Mouse (Mus musculus) lung, postnatal 0 days (tissue): ENCODE measurements around the gene Hdac7. TPM values are rescaled to one million over a fixed set of nuclear protein-coding genes. Genes with fewer than 3 reads are reported as not detected.

Experiments
- ATAC-seq: fragments of 200-750 bp; cut with Nextera tagmentation; 2 replicates; pipeline ENCODE4 v1.8.0; 2017; ENCODE audit warnings: moderate library complexity
- DNase-seq: peaks from one replicate; pipeline ENCODE4 v3.0.0-alpha.2; 2016; ENCODE audit warnings: low spot score
- H3K27ac ChIP-seq: fragments of 300-500 bp; sonication (generic); 2 replicates; pipeline ENCODE4 v1.5.1; 2014; ENCODE audit warnings: antibody characterized with exemption, mild to moderate bottlenecking, low read length, mixed read lengths
- H3K27me3 ChIP-seq: fragments of 300-500 bp; sonication (generic); replicated peaks from 2 replicates; pipeline ENCODE4 v1.6.1; 2014; ENCODE audit warnings: low read length, mixed read lengths; ENCODE audit not compliant: insufficient read depth
- H3K36me3 ChIP-seq: fragments of 300-500 bp; sonication (generic); 2 replicates; pipeline ENCODE4 v1.6.1; 2014; ENCODE audit warnings: low read length, mixed read lengths; ENCODE audit not compliant: insufficient read depth
- H3K4me1 ChIP-seq: fragments of 300-500 bp; sonication (generic); 2 replicates; pipeline ENCODE4 v1.6.1; 2014; ENCODE audit warnings: antibody characterized with exemption, low read depth, low read length, mixed read lengths; ENCODE audit not compliant: insufficient read depth
- H3K4me2 ChIP-seq: fragments of 300-500 bp; sonication (generic); replicated peaks from 2 replicates; pipeline ENCODE4 v1.6.1; 2014; ENCODE audit warnings: low read depth, mild to moderate bottlenecking, low read length, moderate library complexity, mixed read lengths
- H3K4me3 ChIP-seq: fragments of 300-500 bp; sonication (generic); 2 replicates; pipeline ENCODE4 v1.5.1; 2014; ENCODE audit warnings: low read depth, low read length
- H3K9ac ChIP-seq: fragments of 300-500 bp; sonication (generic); replicated peaks from 2 replicates; pipeline ENCODE4 v1.6.1; 2014; ENCODE audit warnings: low read depth, mild to moderate bottlenecking
- H3K9me3 ChIP-seq: fragments of 300-500 bp; sonication (generic); 2 replicates; pipeline ENCODE4 v1.6.1; 2016; ENCODE audit warnings: low read length, mixed read lengths
- CTCF ChIP-seq: IDR thresholded peaks from 2 replicates; pipeline ENCODE4 v1.5.1; 2016; ENCODE audit warnings: antibody characterized with exemption, mild to moderate bottlenecking
- EP300 ChIP-seq: IDR thresholded peaks from 2 replicates; pipeline ENCODE4 v1.6.1; 2016; ENCODE audit warnings: antibody characterized with exemption, mild to moderate bottlenecking, control low read depth
- WGBS: fragments of 180-500 bp; shearing (Covaris S2); extraction: QIAGEN DNeasy Blood & Tissue Kit; methylation state at CpG from one replicate; pipeline ENCODE4 v1.1.7; 2014; 5-methylcytosine and 5-hydroxymethylcytosine counted together
- polyA plus RNA-seq: library from polyadenylated mRNA; unstranded; fragments of >200 nt; fragmentation: Nextera tagmentation; extraction: Ambion mirVana; gene quantifications from 2 replicates; pipeline ENCODE4 v1.2.1, GENCODE M21; 2015

The Hdac7 gene
- polyA plus RNA-seq, 1 experiment from 2014 or later: 43.2 TPM

- no peaks in the 10 kb centered on the region for H3K27me3 ChIP-seq
- WGBS: 82% methylated on average over 11 of the region's 11 CpGs
- H3K36me3 ChIP-seq: peaks cover 38% of the 10 kb centered on the region
- no peak overlapping the region for H3K9ac ChIP-seq
- ATAC-seq (no peak), DNase-seq (peak; percentile 4)
- H3K4me1 ChIP-seq: peaks cover 18% of the 10 kb centered on the region
- no peaks in the 10 kb centered on the region for H3K9me3 ChIP-seq
- TF ChIP-seq CTCF (no peak), EP300 (no peak)
- H3K27ac ChIP-seq: no peak overlapping the region
- H3K4me2 ChIP-seq: no peak overlapping the region
- no peak overlapping the region for H3K4me3 ChIP-seq
Observed at GRCm38 (mm10) chr15:97791126-97791700, 53.1 kb downstream of the Hdac7 start.

DNA sequence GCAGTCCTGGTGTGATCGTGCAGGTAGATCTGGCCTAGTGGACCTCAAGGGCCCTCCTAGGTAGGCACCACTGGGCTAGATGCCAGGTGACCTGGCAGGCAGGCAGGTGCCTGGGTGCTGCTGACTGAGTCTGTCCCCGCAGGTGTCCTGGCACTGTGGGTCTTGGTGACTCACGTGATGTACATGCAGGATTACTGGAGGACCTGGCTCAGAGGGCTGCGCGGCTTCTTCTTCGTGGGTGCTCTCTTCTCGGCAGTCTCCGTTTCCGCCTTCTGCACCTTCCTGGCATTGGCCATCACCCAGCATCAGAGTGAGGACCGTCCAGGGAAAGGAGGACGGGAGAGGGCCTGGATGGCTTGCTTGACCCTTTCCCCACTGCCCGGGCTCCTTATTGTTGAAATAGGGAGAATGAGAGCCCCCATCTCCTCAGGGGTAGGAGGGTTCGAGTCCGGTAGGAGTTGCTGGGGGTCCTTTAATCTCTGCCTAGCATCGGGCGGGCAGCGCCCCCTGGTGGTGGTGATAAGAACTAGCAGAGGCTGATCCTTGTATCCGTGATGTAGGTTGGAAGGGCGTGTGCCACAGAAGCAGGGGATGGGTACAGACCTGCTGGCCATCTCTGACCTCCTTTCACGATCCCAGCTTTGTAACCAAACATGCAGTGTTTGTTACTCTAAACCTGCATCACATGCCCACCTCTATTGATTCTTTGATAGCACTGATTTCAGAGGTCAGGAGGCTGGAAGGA, 54.4 kb downstream of the Hdac7 start:
- peak; percentile 57 for ATAC-seq

GRCm38 (mm10) chr15:97788821-97789220, 55.5 kb downstream of the Hdac7 start:
- no peak for ATAC-seq
- H3K4me3 ChIP-seq: no peak overlapping the region
- no peaks in the 10 kb centered on the region for H3K9me3 ChIP-seq
- peaks cover 15% of the 10 kb centered on the region for H3K36me3 ChIP-seq
- H3K9ac ChIP-seq: no peak overlapping the region
- H3K27ac ChIP-seq: peak overlapping the region; percentile 32; the same call in 1 of the 2 replicates
- DNase-seq: no peak
- H3K4me1 ChIP-seq: peaks cover 20% of the 10 kb centered on the region
- H3K4me2 ChIP-seq: no peak overlapping the region
- no peaks in the 10 kb centered on the region for H3K27me3 ChIP-seq
- 31% methylated on average over 6 of the region's 6 CpGs for WGBS
- no peak for TF ChIP-seq CTCF
- no peak for TF ChIP-seq EP300

More for the DNA sequence above, 54.4 kb downstream of the Hdac7 start:
- Histone ChIP-seq H3K4me1 (peaks cover 20% of the 10 kb centered on the region), H3K9ac (no peak overlapping the region), H3K36me3 (peaks cover 25% of the 10 kb centered on the region), H3K4me3 (no peak overlapping the region), H3K9me3 (no peaks in the 10 kb centered on the region), H3K27ac (no peak overlapping the region; the same call in 1 of the 2 replicates), H3K27me3 (no peaks in the 10 kb centered on the region), H3K4me2 (no peak overlapping the region)
- peak; percentile 79 for DNase-seq
- TF ChIP-seq CTCF (peak; percentile 87), EP300 (peak; percentile 7; the same call in 1 of the 2 replicates)
- WGBS: 49% methylated on average over 19 of the region's 20 CpGs

- 57% methylated on average over 19 of the region's 19 CpGs for WGBS
- TF ChIP-seq EP300 (no peak), CTCF (no peak)
- DNase-seq (no peak), ATAC-seq (no peak)
- Histone ChIP-seq H3K27ac (0 out of 2 replicates have a peak overlapping the region, but pooled peaks have one; percentile 32), H3K9me3 (no peaks in the 10 kb centered on the region), H3K4me2 (no peak overlapping the region), H3K36me3 (peaks cover 8% of the 10 kb centered on the region), H3K27me3 (no peaks in the 10 kb centered on the region), H3K9ac (no peak overlapping the region), H3K4me1 (peaks cover 20% of the 10 kb centered on the region), H3K4me3 (no peak overlapping the region)
Observed at GRCm38 (mm10) chr15:97787799-97788667, 56.3 kb downstream of the Hdac7 start.

DNA sequence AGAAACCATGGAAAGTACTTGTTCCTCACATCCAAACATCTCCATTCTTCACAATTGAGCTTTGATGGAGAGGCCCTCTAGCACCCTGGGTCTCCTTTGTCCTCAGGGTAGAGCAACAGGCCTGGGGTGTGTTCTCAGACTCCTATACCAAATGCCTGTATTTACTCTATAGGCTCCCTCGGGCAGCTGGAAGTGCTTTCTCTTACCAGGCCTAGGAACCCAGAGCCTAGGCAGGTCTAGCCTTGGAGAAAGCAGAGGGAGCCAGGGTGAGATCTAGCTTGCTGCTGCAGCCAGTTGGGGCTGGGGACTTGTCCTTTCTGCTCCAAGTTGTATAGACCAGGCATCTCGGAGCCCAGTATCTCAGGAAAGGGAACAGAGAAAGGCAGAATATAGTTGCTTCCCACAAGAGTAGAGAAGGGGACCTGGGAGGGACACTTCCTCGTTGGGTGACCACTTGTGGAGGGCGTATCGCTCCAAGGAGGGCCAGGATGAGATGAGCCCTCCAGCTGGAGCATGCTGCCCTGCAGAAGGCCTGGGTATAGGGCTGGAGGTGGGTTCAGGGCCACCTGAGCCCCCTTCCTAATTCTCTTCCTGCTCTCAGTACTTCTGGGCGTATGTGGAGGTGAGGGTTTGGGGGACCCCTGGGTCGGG, 57.0 kb downstream of the Hdac7 start:
- H3K4me1 ChIP-seq: peaks cover 20% of the 10 kb centered on the region
- 0 out of 2 replicates have a peak overlapping the region, but pooled peaks have one; percentile 38 for H3K27ac ChIP-seq
- WGBS: 49% methylated on average over 7 of the region's 7 CpGs
- ATAC-seq (no peak), DNase-seq (no peak)
- 0 out of 2 replicates have a peak, but pooled peaks cover 2% of the 10 kb centered on the region for H3K36me3 ChIP-seq
- H3K27me3 ChIP-seq: no peaks in the 10 kb centered on the region
- H3K9ac ChIP-seq: no peak overlapping the region
- H3K4me3 ChIP-seq: no peak overlapping the region
- no peaks in the 10 kb centered on the region for H3K9me3 ChIP-seq
- H3K4me2 ChIP-seq: no peak overlapping the region
- TF ChIP-seq CTCF (no peak), EP300 (no peak)
